Mouse (Mus musculus) thymus, postnatal 10 days (tissue): ENCODE measurements around the gene Tnfaip2.

Experiments
- DNase-seq, 2 experiments: peaks; one replicate each; pipeline ENCODE4 v3.0.0; 2021; ENCODE audit warnings: low spot score in 2 of 2

Tnfaip2 gene

GRCm38 (mm10) chr12:111428364-111428763 is 13.9 kb upstream of the Tnfaip2 start:
- no peak for DNase-seq

GRCm38 (mm10) chr12:111428961-111429911 is 13.0 kb upstream of the Tnfaip2 start:
- DNase-seq: no peak

GRCm38 (mm10) chr12:111430049-111430867 is 12.0 kb upstream of the Tnfaip2 start:
- DNase-seq: no peak

- no peak for DNase-seq
Measured at GRCm38 (mm10) chr12:111430868-111431817, 11.1 kb upstream of the Tnfaip2 start.

DNA sequence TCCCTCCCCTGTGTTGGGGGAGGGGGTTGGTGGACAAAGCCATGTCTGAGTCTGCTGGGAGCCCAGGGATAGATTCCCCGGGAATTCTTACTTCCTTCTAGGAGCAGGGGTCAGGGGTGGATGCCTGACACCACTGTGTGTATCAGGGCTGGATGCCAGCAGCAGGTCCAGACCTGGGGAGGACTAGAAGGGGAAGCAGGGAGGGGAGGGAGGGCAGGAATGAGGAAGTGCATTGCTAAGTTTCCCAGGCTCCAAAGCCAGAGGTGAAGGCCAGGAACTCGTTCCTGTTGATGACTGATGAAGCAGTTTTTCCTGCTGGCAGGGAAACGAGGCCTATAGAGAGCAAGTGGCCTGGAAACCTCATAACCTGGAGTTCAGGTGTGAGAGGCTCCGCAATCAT is 10.2 kb upstream of the Tnfaip2 start:
- no peak for DNase-seq

DNA sequence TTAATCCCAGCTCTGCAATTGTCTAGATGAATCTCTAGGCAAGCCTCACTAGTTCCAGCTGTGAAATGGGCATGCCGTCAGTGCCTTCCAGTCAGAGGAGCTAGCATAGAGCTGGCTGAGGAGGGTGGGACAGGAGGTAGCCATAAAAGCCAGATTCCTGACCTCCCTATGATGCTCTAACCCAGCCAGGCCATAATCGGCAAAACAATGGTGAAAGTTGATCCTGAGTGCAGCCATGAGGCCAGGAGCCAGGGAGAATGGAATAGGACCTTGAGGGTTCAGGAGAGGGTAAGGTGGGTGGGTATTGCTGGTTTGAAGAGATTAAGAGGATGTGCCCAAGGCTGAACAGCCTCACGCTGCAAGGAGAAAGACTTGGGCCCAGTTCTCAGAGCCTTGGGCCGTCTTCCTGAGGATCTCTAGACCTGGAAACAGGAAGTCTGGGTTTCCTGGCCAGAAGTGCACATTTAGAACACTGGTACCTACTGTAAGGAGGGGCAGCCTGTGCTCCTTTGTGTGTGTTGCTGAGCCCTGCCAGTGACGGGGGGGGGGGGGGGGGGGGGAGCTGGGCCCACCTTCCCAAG is 9.4 kb upstream of the Tnfaip2 start:
- no peak for DNase-seq

GRCm38 (mm10) chr12:111434164-111434744 is 8.0 kb upstream of the Tnfaip2 start:
- DNase-seq: no peak

GRCm38 (mm10) chr12:111434745-111435327 is 7.4 kb upstream of the Tnfaip2 start:
- DNase-seq: no peak

- DNase-seq: no peak
Measured at GRCm38 (mm10) chr12:111436170-111436569, 6.1 kb upstream of the Tnfaip2 start.

DNA sequence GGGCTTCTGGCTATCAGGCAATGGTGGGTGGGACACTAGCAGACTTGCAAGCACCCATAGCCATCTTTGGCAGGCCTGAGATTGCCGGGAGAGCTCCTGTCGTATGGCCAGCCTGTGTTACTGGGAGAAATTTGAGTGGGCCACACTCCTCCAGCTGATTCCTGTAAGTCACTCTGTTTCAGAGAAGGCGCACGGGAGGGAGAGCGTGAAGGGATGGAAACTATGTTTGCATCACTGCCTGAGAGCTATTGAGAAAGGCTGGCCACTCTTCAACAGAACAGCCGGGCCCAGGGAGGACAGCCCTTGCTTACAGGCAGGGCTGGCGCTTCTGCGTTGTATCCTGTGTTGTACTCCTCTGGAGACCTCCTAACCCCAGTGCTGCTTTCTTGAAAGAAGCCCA is 5.6 kb upstream of the Tnfaip2 start:
- no peak for DNase-seq

- DNase-seq: no peak
Measured at GRCm38 (mm10) chr12:111437222-111437900, 4.9 kb upstream of the Tnfaip2 start.

- DNase-seq: no peak
Measured at GRCm38 (mm10) chr12:111438850-111439249, 3.4 kb upstream of the Tnfaip2 start.

GRCm38 (mm10) chr12:111440701-111441373 is 1.4 kb upstream of the Tnfaip2 start:
- no peak for DNase-seq

- no peak for DNase-seq
Measured at GRCm38 (mm10) chr12:111441523-111441922, 746 bp upstream of the Tnfaip2 start.

GRCm38 (mm10) chr12:111443011-111443870 is 972 bp downstream of the Tnfaip2 start:
- no peak for DNase-seq

GRCm38 (mm10) chr12:111443921-111444831 is 1.9 kb downstream of the Tnfaip2 start:
- no peak for DNase-seq
